Mouse (Mus musculus) heart, postnatal 0 days (tissue): ENCODE measurements around the gene Tgif2. TPM values are rescaled to one million over a fixed set of nuclear protein-coding genes. Genes with fewer than 3 reads are reported as not detected.
A peak's percentile ranks its signal among the peaks of the same experiment; 100 is the strongest.
"Not testable (repeated sequence)": the region's sequence is repeated elsewhere in the genome, so short reads cannot be mapped to it uniquely, and the experiment has no call there.

ENCODE experiments used
- ATAC-seq: fragments of 200-750 bp; cut with Nextera tagmentation; 2 replicates; pipeline ENCODE4 v1.8.0; 2017; ENCODE audit warnings: low read depth, moderate number of reproducible peaks, moderate library complexity; ENCODE audit not compliant: insufficient read depth
- DNase-seq: peaks from one replicate; pipeline ENCODE4 v3.0.0-alpha.2; 2016; ENCODE audit warnings: low spot score
- H3K27ac ChIP-seq: fragments of 300-500 bp; sonication (generic); 2 replicates; pipeline ENCODE4 v1.5.1; 2014; ENCODE audit warnings: low read depth, mild to moderate bottlenecking
- H3K27me3 ChIP-seq: fragments of 300-500 bp; sonication (generic); 2 replicates; pipeline ENCODE4 v1.6.1; 2014; ENCODE audit warnings: low read length, mixed read lengths; ENCODE audit not compliant: control insufficient read depth, insufficient read depth
- H3K36me3 ChIP-seq: fragments of 300-500 bp; sonication (generic); replicated peaks from 2 replicates; pipeline ENCODE4 v1.6.1; 2014; ENCODE audit warnings: low read length, mixed read lengths; ENCODE audit not compliant: control insufficient read depth, insufficient read depth
- H3K4me1 ChIP-seq: fragments of 300-500 bp; sonication (generic); 2 replicates; pipeline ENCODE4 v1.6.1; 2014; ENCODE audit warnings: antibody characterized with exemption; ENCODE audit not compliant: control insufficient read depth, insufficient read depth
- H3K4me2 ChIP-seq: fragments of 300-500 bp; sonication (generic); 2 replicates; pipeline ENCODE4 v1.6.1; 2014; ENCODE audit warnings: low read depth, mild to moderate bottlenecking, low read length, moderate library complexity
- H3K4me3 ChIP-seq: fragments of 300-500 bp; sonication (generic); 2 replicates; pipeline ENCODE4 v1.5.1; 2014; ENCODE audit warnings: low read depth, low read length
- H3K9ac ChIP-seq: fragments of 300-500 bp; sonication (generic); replicated peaks from 2 replicates; pipeline ENCODE4 v1.6.1; 2014; ENCODE audit warnings: low read depth, low read length, mixed read lengths
- H3K9me3 ChIP-seq: fragments of 300-500 bp; sonication (generic); replicated peaks from 2 replicates; pipeline ENCODE4 v1.6.1; 2016; ENCODE audit warnings: low read length; ENCODE audit not compliant: control insufficient read depth
- CTCF ChIP-seq: IDR thresholded peaks from 2 replicates; pipeline ENCODE4 v1.5.1; 2016; ENCODE audit warnings: antibody characterized with exemption, control low read depth, low read depth
- EP300 ChIP-seq: IDR thresholded peaks from 2 replicates; pipeline ENCODE4 v1.6.1; 2016; ENCODE audit warnings: antibody characterized with exemption, low read depth
- WGBS: fragments of 180-500 bp; shearing (Covaris S2); extraction: QIAGEN DNeasy Blood & Tissue Kit; methylation state at CpG from one replicate; pipeline ENCODE4 v1.1.7; 2014; 5-methylcytosine and 5-hydroxymethylcytosine counted together
- polyA plus RNA-seq: library from polyadenylated mRNA; unstranded; fragments of >200 nt; fragmentation: Nextera tagmentation; extraction: Ambion mirVana; gene quantifications from 2 replicates; pipeline ENCODE4 v1.2.1, GENCODE M21; 2015
- total RNA-seq: library from RNA; depleted of rRNA; stranded (reverse); fragments of >200 nt; gene quantifications from 2 replicates; pipeline ENCODE4 v1.2.3, GENCODE M21; 2014; ENCODE audit warnings: low replicate concordance; rRNA removed

The Tgif2 gene
- total and polyA plus RNA-seq, 2 experiments from 2014 or later = 14.6 to 19.7 TPM

GRCm38 (mm10) chr2:156901883-156902282 lies 62.1 kb downstream of the Tgif2 start:
- WGBS = 59% methylated on average over 6 of the region's 6 CpGs
- no peaks in the 10 kb centered on the region for H3K4me1 ChIP-seq
- H3K9me3 ChIP-seq = no peaks in the 10 kb centered on the region
- no peak for DNase-seq
- H3K27ac ChIP-seq = no peak overlapping the region
- H3K9ac ChIP-seq = no peak overlapping the region
- no peaks in the 10 kb centered on the region for H3K36me3 ChIP-seq
- no peak overlapping the region for H3K4me3 ChIP-seq
- TF ChIP-seq CTCF = no peak
- no peak for TF ChIP-seq EP300
- no peak for ATAC-seq
- H3K4me2 ChIP-seq = no peak overlapping the region
- no peaks in the 10 kb centered on the region for H3K27me3 ChIP-seq

GRCm38 (mm10) chr2:156902411-156902810 lies 62.6 kb downstream of the Tgif2 start:
- H3K4me1 ChIP-seq, DNase-seq, H3K4me3 ChIP-seq, H3K9me3 ChIP-seq, H3K27me3 ChIP-seq, ATAC-seq, H3K27ac ChIP-seq, H3K36me3 ChIP-seq, H3K9ac ChIP-seq, H3K4me2 ChIP-seq: not testable (repeated sequence)
- 73% methylated on average over 4 of the region's 4 CpGs for WGBS

GRCm38 (mm10) chr2:156903367-156903766 lies 63.6 kb downstream of the Tgif2 start:
- no peaks in the 10 kb centered on the region for H3K9me3 ChIP-seq
- no peak overlapping the region for H3K4me2 ChIP-seq
- H3K36me3 ChIP-seq = no peaks in the 10 kb centered on the region
- H3K27ac ChIP-seq = no peak overlapping the region
- H3K27me3 ChIP-seq = no peaks in the 10 kb centered on the region
- no peak for DNase-seq
- no peak for TF ChIP-seq EP300
- 0 out of 2 replicates have a peak, but pooled peaks have one; percentile 21 for TF ChIP-seq CTCF
- H3K9ac ChIP-seq = no peak overlapping the region
- H3K4me3 ChIP-seq = no peak overlapping the region
- 26% methylated on average over 2 of the region's 2 CpGs for WGBS
- H3K4me1 ChIP-seq = no peaks in the 10 kb centered on the region
- no peak for ATAC-seq

Other genes starting within 250 kb of the Tgif2 start
- 58.5 and 68.6 TPM in 2 replicates for gene Dlgap4, start 226.3 kb upstream of the Tgif2 start, total RNA-seq
- gene Dlgap4, start 226.3 kb upstream of the Tgif2 start, polyA plus RNA-seq = 45.7 and 51.3 TPM in 2 replicates
- gene Myl9, start 64.6 kb upstream of the Tgif2 start, total RNA-seq = 1,299 and 1,431 TPM in 2 replicates
- 1,847 and 1,885 TPM in 2 replicates for gene Myl9, start 64.6 kb upstream of the Tgif2 start, polyA plus RNA-seq
- 0.12 TPM in 1 of 2 replicates, not detected in the other for gene 4930518I15Rik, start 17.9 kb downstream of the Tgif2 start, total RNA-seq
- 3.2 and 3.8 TPM in 2 replicates for gene 4930518I15Rik, start 17.9 kb downstream of the Tgif2 start, polyA plus RNA-seq
- gene Rab5if, start 23.1 kb downstream of the Tgif2 start, total RNA-seq = 155 and 219 TPM in 2 replicates
- gene Rab5if, start 23.1 kb downstream of the Tgif2 start, polyA plus RNA-seq = 186 and 188 TPM in 2 replicates
- gene Sla2, start 47.2 kb downstream of the Tgif2 start, total RNA-seq = 1.5 TPM in 1 of 2 replicates, not detected in the other
- 0.11 and 0.14 TPM in 2 replicates for gene Sla2, start 47.2 kb downstream of the Tgif2 start, polyA plus RNA-seq
- gene Ndrg3, start 152.0 kb downstream of the Tgif2 start, total RNA-seq = 21.9 and 27.2 TPM in 2 replicates
- 16.2 and 17.1 TPM in 2 replicates for gene Ndrg3, start 152.0 kb downstream of the Tgif2 start, polyA plus RNA-seq
- gene Dsn1, start 167.1 kb downstream of the Tgif2 start, total RNA-seq = 28.2 and 47.4 TPM in 2 replicates
- gene Dsn1, start 167.1 kb downstream of the Tgif2 start, polyA plus RNA-seq = 13.8 TPM in 2 replicates
- gene Soga1, start 239.2 kb downstream of the Tgif2 start, total RNA-seq = 21.0 and 48.5 TPM in 2 replicates
- gene Soga1, start 239.2 kb downstream of the Tgif2 start, polyA plus RNA-seq = 1.0 and 1.1 TPM in 2 replicates
- not detected in 2 replicates for gene Tldc2, start 247.0 kb downstream of the Tgif2 start, total RNA-seq
- gene Tldc2, start 247.0 kb downstream of the Tgif2 start, polyA plus RNA-seq = not detected in 2 replicates